Mouse (Mus musculus) cortical plate, adult 2 months (tissue): ENCODE data around the gene H2-DMa.

Experiments
- CTCF ChIP-seq: fragments of 200-500 bp; IDR thresholded peaks from 2 replicates; pipeline ENCODE4 v1.5.1; 2011; ENCODE audit warnings: mild to moderate bottlenecking, control low read depth, low read length; ENCODE audit not compliant: insufficient read depth; ENCODE audit errors: extremely low read depth
- POLR2A ChIP-seq: fragments of 200-500 bp; IDR thresholded peaks from 2 replicates; pipeline ENCODE4 v1.6.1; 2011; ENCODE audit warnings: mild to moderate bottlenecking, low read length, control low read depth; ENCODE audit not compliant: insufficient read depth; ENCODE audit errors: extremely low read depth

- TF ChIP-seq CTCF (no peak), POLR2A (no peak)
Measured at GRCm38 (mm10) chr17:34128944-34129791, 9.8 kb downstream of the H2-DMa start.
